Mouse (Mus musculus) embryonic fibroblast, embryonic 13.5 days (primary cell): ENCODE data around the gene Gnas.

ENCODE experiments used
- CTCF ChIP-seq: IDR thresholded peaks from 2 replicates; pipeline ENCODE4 v1.5.1; 2011; ENCODE audit warnings: mild to moderate bottlenecking, control low read depth, low read length, moderate library complexity, borderline replicate concordance; ENCODE audit not compliant: insufficient read depth
- POLR2A ChIP-seq: IDR thresholded peaks from 2 replicates; pipeline ENCODE4 v1.6.1; 2011; ENCODE audit warnings: low read depth, mild to moderate bottlenecking, control low read depth, low read length, moderate library complexity

DNA sequence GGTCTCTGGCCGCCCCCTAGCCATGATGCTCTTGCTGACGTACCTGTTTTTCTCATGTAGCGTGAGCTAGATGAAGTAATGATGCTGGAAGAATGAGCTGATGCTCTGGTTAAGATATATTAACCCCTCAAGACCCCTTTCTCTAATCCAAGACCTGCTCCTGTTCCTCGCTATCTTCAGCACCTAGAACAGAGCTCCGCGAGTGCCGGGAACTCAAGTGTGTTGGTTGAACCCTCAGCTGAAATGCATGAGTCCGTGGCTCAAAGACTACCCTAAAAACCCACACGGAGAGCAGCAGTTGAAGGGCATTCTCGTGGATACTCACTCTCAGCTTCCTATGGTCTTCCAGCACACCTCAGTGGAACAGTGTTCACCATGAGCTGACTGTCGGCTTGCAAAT lies 779 bp upstream of the Gnas start:
- TF ChIP-seq CTCF (no peak), POLR2A (no peak)
